Mouse (Mus musculus): ENCODE measurements around the gene Gm10644.

GRCm38 (mm10) chr8:84004533-84005201 lies 49.7 kb upstream of the Gm10644 start:
- TF ChIP-seq POLR2A (IDR thresholded peaks at IDR 0.05; ENCODE audit: insufficient read depth, low read depth, low read length) (peak; percentile 76), CTCF (IDR thresholded peaks at IDR 0.05) (no peak)

Data from heart, adult 2 months (tissue).